Mouse (Mus musculus) frontal cortex, postnatal 10 days (tissue): Measurements from ENCODE around the gene Cdc27.

Experiments used
- DNase-seq, 2 experiments: peaks; one replicate each; pipeline ENCODE4 v3.0.0; 2022; ENCODE audit warnings: low spot score in 2 of 2, mixed read lengths in 1 of 2

Cdc27 gene

DNA sequence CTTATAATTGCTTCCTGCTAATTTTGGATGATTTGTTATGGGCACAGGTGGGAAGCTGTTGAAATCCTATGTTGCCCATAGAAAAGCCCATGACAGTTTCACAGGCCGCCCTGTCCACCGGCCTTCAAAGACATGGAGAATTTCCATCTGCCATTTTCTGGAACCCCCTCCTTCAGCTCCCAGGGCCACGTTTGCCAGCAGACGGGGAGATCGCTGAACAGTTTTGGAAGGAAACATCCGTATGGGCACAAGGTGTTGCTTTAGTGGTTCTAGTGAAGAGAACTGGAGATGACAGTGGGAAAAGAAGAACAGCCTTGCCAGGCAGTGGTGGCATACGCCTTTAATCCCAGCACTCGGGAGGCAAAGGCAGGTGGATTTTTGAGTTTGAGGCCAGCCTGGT, 68.4 kb downstream of the Cdc27 start:
- no peak for DNase-seq

DNA sequence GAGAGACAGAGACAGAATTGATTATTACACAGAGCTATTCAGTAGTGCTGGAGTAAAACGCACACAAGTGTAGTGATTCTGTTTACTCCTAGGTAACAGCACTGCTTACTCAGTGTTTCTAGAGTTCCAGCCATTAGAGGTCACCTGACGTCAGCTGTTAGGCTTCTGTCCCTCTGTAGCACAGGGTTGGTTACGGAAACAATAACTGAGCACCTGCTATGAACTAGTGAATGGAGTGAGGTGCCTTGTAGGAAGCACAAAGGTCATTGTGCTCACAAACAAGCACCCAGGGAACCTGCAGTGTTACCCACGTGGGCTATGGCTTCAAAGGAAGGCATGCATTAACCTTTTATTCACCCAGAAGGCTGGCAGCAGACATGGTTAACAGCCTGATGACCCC, 70.9 kb downstream of the Cdc27 start:
- no peak for DNase-seq

DNA sequence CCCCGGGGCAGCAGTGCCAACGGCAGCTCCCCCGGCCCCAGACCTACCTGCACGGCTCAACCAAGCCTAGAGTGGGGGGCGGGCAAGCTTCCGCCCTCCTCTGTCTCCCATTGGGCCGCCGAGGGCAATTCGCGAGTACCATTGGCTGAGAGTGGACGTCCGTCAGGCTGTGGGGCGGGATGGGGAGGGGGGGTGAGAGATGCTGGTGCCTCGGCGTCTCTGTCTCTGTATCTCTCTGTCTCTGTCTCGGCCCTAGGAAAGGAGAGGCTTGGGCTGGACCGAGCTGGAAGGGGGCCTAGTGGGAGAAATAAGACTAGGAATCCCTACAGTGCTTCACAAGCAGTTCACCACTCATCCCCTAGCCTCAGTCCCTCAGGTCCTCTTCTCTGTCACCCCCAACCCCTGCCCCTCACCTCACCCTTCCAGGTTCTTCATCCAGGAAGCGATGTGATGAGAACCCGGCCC, 81.0 kb downstream of the Cdc27 start:
- peak; percentile 85 to 90 for DNase-seq

DNA sequence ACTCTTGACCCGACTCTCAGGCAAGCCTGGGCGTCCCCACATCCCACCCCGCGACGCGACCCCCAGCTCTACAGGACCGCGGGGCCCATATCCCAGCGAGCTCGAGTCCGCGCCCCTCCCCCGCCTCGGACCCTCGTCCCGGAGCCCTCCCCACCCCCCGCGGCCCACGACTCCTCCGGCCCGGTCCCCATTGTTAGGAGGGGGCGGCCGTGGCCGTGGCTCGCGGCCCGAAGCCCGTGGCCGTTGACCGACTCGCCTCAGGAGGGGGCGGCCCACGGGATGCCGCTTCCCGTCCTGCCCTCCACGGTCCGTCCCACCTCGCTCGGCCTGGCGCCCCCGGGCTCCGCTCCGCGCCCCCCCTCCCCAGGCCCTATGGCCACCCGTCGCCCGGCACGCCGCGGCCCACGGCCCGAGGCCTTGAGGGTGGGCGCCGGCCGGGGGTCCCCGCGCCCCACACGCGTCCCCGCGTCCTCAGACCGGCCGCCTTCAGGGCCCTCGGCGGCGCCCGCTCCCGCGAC, 81.6 kb downstream of the Cdc27 start, which contains the start of gene Kansl1:
Gene Kansl1, minus strand, starts transcription at position 111 of the 518 bp plus-strand sequence.
- peak; percentile 12 to 22 for DNase-seq

DNA sequence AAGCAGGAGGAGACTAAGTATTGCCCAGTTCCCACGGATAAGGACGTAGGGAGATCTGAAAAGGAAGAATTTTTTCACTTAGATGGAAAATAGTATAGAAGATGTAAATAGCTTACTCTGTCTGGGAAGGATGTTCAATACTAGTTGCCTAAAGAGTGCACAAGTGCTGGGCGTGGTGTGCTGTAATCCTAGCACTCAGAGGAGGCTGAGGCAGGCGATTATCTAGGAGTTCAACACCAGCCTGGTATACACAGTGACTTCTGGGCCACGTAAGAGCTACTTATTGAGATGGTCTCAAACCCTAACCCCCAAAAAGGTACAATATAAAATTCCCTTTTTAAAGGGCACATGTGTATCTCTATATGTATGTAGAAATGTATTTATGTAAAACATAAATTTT, 82.7 kb downstream of the Cdc27 start:
- no peak for DNase-seq

DNA sequence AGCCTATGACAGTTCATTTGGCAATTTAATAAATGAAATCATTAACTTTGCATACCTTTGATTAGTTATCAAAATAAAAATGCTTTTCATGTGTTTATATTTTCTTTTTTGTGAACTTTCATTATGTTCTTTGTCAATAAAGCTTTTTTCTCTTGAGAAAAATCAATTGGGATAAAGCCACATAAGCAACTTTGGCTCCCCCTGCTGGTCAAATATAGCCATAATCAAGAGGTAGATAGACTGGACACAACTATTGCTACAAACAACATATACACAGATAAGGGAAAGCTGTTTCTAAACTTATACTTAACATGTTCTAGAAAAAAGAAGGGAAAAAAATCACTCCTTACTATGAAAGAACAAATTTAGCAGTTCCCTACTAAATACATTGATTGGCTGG, 88.9 kb downstream of the Cdc27 start:
- DNase-seq: no peak

DNA sequence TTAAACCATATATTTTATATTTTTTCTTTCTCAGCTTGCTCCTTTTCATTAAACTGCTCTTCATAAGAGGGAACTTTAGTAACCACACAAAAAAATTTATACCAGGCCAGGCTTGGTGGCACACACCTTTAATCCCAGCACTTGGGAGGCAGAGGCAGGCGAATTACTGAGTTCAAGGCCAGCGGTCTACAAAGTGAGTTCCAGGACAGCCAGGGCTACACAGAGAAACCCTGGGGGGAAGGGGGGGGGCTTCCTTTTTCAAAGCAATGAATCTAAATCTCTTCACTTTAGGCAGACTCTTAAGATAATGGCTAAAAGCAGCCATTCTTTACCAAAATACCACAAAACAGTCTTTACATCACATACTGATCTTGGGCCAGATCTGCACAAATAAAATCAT, 90.7 kb downstream of the Cdc27 start:
- no peak for DNase-seq

DNA sequence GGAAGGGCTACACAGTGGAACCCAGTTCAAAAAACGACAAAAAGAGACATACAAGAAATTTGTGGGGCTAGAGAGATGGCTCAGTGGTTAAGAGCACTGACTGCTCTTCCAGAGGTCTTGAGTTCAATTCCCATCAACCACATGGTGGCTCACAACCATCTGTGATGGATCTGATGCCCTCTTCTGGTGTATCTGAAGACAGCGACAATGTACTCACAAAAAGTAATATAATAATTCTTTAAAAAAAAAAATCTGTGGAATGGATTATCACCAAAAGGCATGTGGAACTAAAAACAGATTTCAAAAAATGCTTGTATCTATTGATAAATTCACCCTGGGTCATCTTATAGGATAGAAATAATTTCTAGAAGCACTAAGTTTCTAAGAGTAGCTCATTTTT, 91.9 kb downstream of the Cdc27 start:
- DNase-seq: no peak
